Mouse (Mus musculus): ENCODE results near the gene Syn3.

GRCm38 (mm10) chr10:86183148-86183885 is 315.4 kb downstream of the Syn3 start:
- TF ChIP-seq CTCF (IDR thresholded peaks at IDR 0.05; ENCODE audit: extremely low read depth, insufficient read depth, insufficient read length, insufficient replicate concordance) = no peak
- no peak for TF ChIP-seq POLR2A (IDR thresholded peaks at IDR 0.05; ENCODE audit: low read depth, low read length)
